Mouse (Mus musculus) forebrain, embryonic 10.5 days (tissue): ENCODE data around the gene Ilf2. TPM values are rescaled to one million over a fixed set of nuclear protein-coding genes. Genes with fewer than 3 reads are reported as not detected.

ENCODE experiments used
- DNase-seq: peaks from one replicate; pipeline ENCODE4 v3.0.0-alpha.2; 2017; ENCODE audit warnings: low spot score; ENCODE audit errors: extremely low spot score
- H3K27ac ChIP-seq: fragments of 300-500 bp; sonication (generic); 2 replicates; pipeline ENCODE4 v1.5.1; 2016; ENCODE audit warnings: mild to moderate bottlenecking
- H3K27me3 ChIP-seq: fragments of 300-500 bp; sonication (generic); 2 replicates; pipeline ENCODE4 v1.6.1; 2016; ENCODE audit warnings: mild to moderate bottlenecking; ENCODE audit not compliant: poor library complexity, severe bottlenecking
- H3K36me3 ChIP-seq: fragments of 300-500 bp; sonication (generic); replicated peaks from 2 replicates; pipeline ENCODE4 v1.6.1; 2016; ENCODE audit warnings: mild to moderate bottlenecking, moderate library complexity
- H3K4me1 ChIP-seq: fragments of 300-500 bp; sonication (generic); 2 replicates; pipeline ENCODE4 v1.6.1; 2016
- H3K4me3 ChIP-seq: fragments of 300-500 bp; sonication (generic); 2 replicates; pipeline ENCODE4 v1.5.1; 2016; ENCODE audit warnings: mild to moderate bottlenecking, moderate library complexity
- H3K9me3 ChIP-seq: fragments of 300-500 bp; sonication (generic); 2 replicates; pipeline ENCODE4 v1.6.1; 2016; ENCODE audit warnings: mild to moderate bottlenecking, moderate library complexity
- WGBS: fragments of 180-500 bp; shearing (Covaris S2); methylation state at CpG from one replicate; pipeline ENCODE4 v1.1.7; 2016; 5-methylcytosine and 5-hydroxymethylcytosine counted together
- polyA plus RNA-seq: library from polyadenylated mRNA; unstranded; fragments of >200 nt; fragmentation: Nextera tagmentation; extraction: Ambion mirVana; gene quantifications from 2 replicates; pipeline ENCODE4 v1.2.1, GENCODE M21; 2016

Gene Ilf2
- polyA plus RNA-seq, 1 experiment from 2014 or later, result 355 TPM

DNA sequence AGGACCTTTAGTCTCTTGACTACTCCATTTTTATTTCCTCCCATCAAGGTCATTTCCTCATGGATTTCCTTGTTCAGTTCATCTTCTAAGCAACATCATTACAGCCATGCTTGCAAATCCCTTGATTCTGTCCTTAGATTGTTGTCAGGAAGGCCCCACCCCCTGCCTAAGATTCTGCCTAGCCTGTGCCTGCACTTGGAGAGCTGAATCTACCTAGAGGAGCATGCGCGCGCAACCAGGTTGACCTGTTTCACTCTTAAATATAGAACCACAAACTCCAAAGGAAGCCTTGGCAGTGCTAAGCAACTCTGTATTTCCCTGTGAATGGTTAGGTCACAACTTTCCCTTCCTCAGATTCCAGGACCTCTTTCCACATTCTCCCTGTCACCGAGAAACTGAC is 41.8 kb downstream of the Ilf2 start:
- Histone ChIP-seq H3K4me3 (no peak overlapping the region), H3K36me3 (no peaks in the 10 kb centered on the region), H3K27me3 (peaks cover 34% of the 10 kb centered on the region), H3K9me3 (no peaks in the 10 kb centered on the region), H3K27ac (no peak overlapping the region), H3K4me1 (peaks cover 23% of the 10 kb centered on the region)
- 89% methylated on average over 4 of the region's 4 CpGs for WGBS
- DNase-seq, result no peak

DNA sequence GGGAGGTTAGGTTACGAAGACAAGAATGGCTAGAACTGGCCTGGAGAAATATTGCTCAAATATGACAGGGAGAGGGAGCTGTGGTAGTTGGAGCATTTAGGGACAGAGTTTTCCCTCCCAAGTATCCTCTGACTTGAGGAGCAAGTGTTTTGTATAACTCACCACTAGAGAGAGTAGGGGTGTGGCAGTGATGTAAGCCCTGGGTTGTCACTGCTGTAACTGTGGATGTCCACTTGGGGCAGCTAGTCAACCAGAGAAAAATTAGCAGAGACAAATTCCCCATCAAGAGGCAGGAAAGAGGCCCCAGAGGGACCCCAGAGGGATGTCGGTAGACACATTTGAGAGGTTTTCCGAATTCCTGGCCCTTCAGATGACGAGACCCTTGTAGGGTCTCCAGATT is 49.5 kb downstream of the Ilf2 start:
- H3K9me3 ChIP-seq, result no peaks in the 10 kb centered on the region

DNA sequence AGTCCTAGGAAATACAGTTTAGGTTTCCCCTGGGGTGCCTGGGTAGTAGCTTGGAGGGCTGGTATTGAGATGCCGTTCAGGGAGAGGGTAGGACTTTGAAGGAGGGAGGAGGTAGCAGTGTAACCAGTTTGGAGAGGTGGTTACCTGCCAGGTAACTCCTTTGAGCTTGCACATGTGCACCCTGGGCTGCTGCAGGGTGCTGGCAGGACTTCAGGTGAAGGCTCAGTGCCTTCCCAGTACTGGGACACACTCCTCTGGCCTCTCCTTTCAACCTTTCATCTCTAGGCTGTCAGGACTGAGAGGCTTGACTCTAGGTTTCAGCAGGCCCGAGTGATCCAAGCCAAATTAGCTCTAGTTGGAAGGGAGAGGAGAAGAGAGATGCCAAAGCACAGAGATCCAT is 50.1 kb downstream of the Ilf2 start:
- no peak overlapping the region for H3K4me3 ChIP-seq
- no peak overlapping the region for H3K27ac ChIP-seq
- no peaks in the 10 kb centered on the region for H3K36me3 ChIP-seq
- WGBS, result 77% methylated on average over 2 of the region's 2 CpGs
- H3K27me3 ChIP-seq, result no peaks in the 10 kb centered on the region
- no peaks in the 10 kb centered on the region for H3K4me1 ChIP-seq
- no peaks in the 10 kb centered on the region for H3K9me3 ChIP-seq
- DNase-seq, result no peak

More for the DNA sequence above, 49.5 kb downstream of the Ilf2 start:
- WGBS, result 67% methylated on average over 4 of the region's 4 CpGs
- no peak overlapping the region for H3K27ac ChIP-seq
- DNase-seq, result no peak
- no peaks in the 10 kb centered on the region for H3K36me3 ChIP-seq
- no peaks in the 10 kb centered on the region for H3K4me1 ChIP-seq
- H3K27me3 ChIP-seq, result no peaks in the 10 kb centered on the region
- H3K4me3 ChIP-seq, result no peak overlapping the region

DNA sequence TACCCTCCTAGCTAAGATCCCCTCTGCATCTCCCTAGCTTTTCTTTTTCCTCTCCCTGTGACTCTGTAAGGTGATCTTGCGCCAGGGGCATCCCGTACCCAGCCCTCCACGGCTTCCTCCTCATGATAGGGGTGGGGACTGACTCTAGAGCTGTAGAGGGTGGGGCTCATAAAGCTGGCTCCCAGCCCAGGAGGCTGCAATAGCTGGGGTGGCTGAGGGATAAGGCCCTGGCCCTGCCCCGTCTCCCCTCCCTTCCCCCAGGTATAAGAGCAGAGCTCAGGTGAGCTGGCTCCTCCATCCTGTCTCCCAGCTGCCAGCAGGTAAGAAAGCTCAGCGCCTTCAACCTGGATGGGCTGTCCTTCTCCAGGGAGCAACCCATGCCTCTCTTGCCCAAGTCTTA is 50.7 kb downstream of the Ilf2 start, which contains the start of gene S100a14:
S100a14 (plus strand) TSS at position 277 of the 400 bp plus-strand sequence.
- H3K27me3 ChIP-seq, result no peaks in the 10 kb centered on the region
- 77% methylated on average over 5 of the region's 5 CpGs for WGBS

DNA sequence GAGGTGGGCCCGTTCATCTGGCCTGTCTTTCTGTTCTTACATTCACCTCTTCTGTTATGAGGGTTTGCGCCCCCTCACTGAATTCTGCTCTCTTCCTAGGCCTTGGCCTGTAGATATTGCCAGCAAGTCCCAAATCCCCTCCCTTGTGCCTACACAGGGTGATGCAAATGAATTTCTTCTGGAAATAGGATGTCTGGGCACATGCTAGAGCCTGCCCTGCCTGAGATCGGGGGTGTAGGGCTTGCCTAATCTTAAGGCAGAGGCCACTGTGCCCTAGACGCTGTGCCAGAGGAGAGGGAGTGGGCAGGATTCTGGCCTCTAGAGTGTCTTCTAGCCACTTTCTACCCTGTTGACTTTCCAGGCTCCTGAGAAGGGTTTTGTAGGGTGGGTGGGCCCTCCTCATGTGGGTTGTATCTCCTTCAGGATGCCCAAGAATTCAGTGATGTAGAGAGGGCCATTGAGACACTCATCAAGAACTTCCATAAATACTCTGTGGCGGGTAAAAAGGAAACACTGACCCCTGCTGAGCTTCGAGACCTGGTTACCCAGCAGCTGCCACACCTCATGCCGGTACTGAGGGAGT is 51.5 kb downstream of the Ilf2 start:
- Histone ChIP-seq H3K27ac (no peak overlapping the region), H3K36me3 (no peaks in the 10 kb centered on the region), H3K4me1 (no peaks in the 10 kb centered on the region), H3K4me3 (no peak overlapping the region), H3K27me3 (no peaks in the 10 kb centered on the region), H3K9me3 (no peaks in the 10 kb centered on the region)
- WGBS, result 92% methylated on average over 7 of the region's 7 CpGs
- no peak for DNase-seq

More for the DNA sequence above, 50.7 kb downstream of the Ilf2 start, which contains the start of gene S100a14:
- Histone ChIP-seq H3K27ac (no peak within 1 kb of the TSS), H3K4me1 (no peaks in the 10 kb centered on the region), H3K4me3 (no peak within 1 kb of the TSS), H3K9me3 (no peaks in the 10 kb centered on the region), H3K36me3 (no peaks in the 10 kb centered on the region)
- no peak for DNase-seq

DNA sequence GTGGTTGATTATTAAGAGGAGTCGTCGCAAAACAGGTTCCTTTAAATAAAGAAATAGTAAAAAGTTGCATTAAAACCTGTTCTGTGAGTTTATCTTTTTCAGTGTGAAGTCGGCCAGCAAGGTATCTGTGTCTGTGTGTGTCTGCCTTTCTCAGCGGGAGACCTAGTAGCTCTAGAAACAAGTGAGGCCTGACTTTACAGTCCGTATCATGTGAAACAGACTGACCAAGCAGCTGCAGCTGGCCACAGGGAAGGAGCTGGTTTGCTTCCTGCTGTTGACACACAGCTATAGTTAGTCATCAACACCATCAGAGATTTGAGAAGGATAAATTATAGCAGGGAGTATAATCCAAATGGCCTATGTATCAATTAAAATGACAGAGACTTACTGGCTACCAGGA is 55.8 kb downstream of the Ilf2 start:
- DNase-seq, result no peak
- H3K27me3 ChIP-seq, result no peaks in the 10 kb centered on the region
- H3K9me3 ChIP-seq, result no peaks in the 10 kb centered on the region
- no peak overlapping the region for H3K27ac ChIP-seq
- 78% methylated on average over 5 of the region's 5 CpGs for WGBS
- no peaks in the 10 kb centered on the region for H3K36me3 ChIP-seq
- H3K4me3 ChIP-seq, result no peak overlapping the region
- no peaks in the 10 kb centered on the region for H3K4me1 ChIP-seq

DNA sequence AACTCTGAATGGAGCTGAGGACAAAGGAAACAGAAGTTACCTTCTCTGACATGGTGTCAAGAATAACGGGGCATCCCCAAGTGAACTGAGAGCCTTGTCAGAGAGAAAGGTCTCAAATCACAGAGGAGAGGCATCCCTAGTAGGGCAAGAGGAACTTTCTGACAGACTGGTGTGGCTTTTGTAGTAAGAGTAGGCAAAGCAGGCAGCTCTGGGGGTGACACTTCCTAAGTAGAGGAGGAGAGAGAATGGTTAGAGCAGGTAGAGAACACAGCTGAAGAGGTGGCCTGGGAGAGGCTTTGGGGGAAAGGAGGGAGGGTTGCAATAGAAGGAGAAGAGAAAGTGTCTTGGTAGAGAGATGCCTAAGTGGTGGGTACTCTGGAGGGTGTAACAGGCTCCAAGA is 59.5 kb downstream of the Ilf2 start:
- 86% methylated on average over 1 of the region's 1 CpGs for WGBS
- DNase-seq, result no peak
- H3K4me1 ChIP-seq, result peaks cover 3% of the 10 kb centered on the region; the same call in 1 of the 2 replicates

DNA sequence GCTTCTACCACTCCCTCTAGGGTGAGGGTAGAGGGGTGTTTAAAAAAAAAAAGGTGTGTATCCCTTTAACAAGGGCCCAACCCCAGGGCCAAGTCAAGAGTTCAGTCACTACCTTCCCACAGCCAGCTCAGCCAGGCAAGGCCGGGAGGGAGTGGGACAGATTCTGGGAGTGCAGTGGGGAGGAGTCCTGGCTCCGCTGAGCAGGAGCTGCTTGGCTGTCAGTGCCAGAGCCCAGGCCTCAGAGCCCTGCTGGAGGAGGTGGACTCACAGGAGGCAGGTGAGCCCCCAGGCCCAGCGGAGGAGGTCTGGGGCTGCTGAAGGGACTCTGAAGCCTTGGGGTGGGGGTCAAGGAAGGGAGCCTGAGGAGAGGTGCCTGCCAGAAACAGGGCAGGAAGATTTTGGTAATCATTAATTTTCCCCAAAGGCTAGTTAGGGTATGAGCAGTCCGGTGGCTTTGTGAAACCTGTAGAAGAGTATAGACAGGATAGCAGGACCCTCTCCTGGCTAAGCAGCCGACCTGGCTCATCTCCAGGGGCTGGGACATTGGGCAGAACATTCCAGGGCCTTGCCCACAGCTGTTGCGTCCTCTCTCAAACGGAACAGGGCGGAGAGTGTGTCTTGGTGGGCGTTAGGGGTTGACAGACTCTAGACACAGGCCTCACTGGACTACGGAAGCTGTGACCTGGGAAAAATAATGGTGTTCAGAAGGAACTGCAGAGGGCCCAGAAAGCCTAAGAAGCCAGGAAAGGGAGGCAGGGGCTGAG is 61.4 kb downstream of the Ilf2 start, which contains the start of gene S100a16:
S100a16 (plus strand) TSS at position 114 of the 764 bp plus-strand sequence.
- 43% methylated on average over 10 of the region's 10 CpGs for WGBS
- Histone ChIP-seq H3K4me1 (peaks cover 17% of the 10 kb centered on the region), H3K36me3 (no peaks in the 10 kb centered on the region), H3K27me3 (no peaks in the 10 kb centered on the region; the same call in 1 of the 2 replicates), H3K9me3 (no peaks in the 10 kb centered on the region), H3K4me3 (no peak within 1 kb of the TSS), H3K27ac (no peak within 1 kb of the TSS)
- DNase-seq, result no peak

More for the DNA sequence above, 59.5 kb downstream of the Ilf2 start:
- Histone ChIP-seq H3K36me3 (no peaks in the 10 kb centered on the region), H3K27ac (no peak overlapping the region), H3K4me3 (no peak overlapping the region), H3K9me3 (no peaks in the 10 kb centered on the region), H3K27me3 (no peaks in the 10 kb centered on the region; the same call in 1 of the 2 replicates)

DNA sequence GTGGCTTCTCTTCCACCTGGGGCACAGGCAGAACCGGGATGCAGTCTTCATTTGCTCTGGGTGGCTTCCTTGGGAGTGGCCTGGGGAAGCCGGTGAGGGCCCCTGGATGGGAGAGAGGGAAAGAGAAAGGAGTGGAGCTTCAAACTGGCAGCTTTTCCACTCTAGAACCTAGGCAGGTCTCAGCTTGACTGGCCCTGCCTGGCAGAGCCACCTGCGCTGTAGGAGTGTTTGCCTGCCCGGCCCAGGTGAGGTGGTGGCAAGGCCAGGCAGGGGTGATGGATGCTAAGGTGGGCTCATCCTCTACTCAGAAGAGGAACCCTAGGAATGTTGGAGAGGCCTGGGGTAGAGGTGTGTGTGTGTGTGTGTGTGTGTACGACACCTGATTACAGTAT is 62.0 kb downstream of the Ilf2 start:
- Histone ChIP-seq H3K36me3 (no peaks in the 10 kb centered on the region), H3K4me1 (peaks cover 23% of the 10 kb centered on the region), H3K9me3 (no peaks in the 10 kb centered on the region), H3K4me3 (no peak overlapping the region), H3K27me3 (no peaks in the 10 kb centered on the region; the same call in 1 of the 2 replicates), H3K27ac (no peak overlapping the region)
- WGBS, result 87% methylated on average over 5 of the region's 5 CpGs
- no peak for DNase-seq

Other genes starting within 250 kb of the Ilf2 start
- 89.4 and 96.6 TPM in 2 replicates for gene Jtb, start 244.5 kb upstream of the Ilf2 start, polyA plus RNA-seq
- 4.5 and 5.8 TPM in 2 replicates for gene Creb3l4, start 232.6 kb upstream of the Ilf2 start, polyA plus RNA-seq
- gene Slc39a1, start 228.0 kb upstream of the Ilf2 start, polyA plus RNA-seq, result 69.6 and 75.4 TPM in 2 replicates
- gene Crtc2, start 222.0 kb upstream of the Ilf2 start, polyA plus RNA-seq, result 21.3 and 26.4 TPM in 2 replicates
- gene Dennd4b, start 210.9 kb upstream of the Ilf2 start, polyA plus RNA-seq, result 7.0 and 7.2 TPM in 2 replicates
- 12.4 and 14.4 TPM in 2 replicates for gene Gatad2b, start 182.9 kb upstream of the Ilf2 start, polyA plus RNA-seq
- gene Slc27a3, start 86.2 kb upstream of the Ilf2 start, polyA plus RNA-seq, result 18.8 and 20.9 TPM in 2 replicates
- 40.9 and 41.9 TPM in 2 replicates for gene Ints3, start 42.5 kb upstream of the Ilf2 start, polyA plus RNA-seq
- gene Npr1, start 10.3 kb upstream of the Ilf2 start, polyA plus RNA-seq, result 2.0 and 2.3 TPM in 2 replicates
- gene Snapin, start 14.9 kb downstream of the Ilf2 start, polyA plus RNA-seq, result 58.9 and 59.6 TPM in 2 replicates
- 176 and 192 TPM in 2 replicates for gene Chtop, start 33.4 kb downstream of the Ilf2 start, polyA plus RNA-seq
- gene S100a1, start 38.3 kb downstream of the Ilf2 start, polyA plus RNA-seq, result 4.4 and 7.9 TPM in 2 replicates
- 7.8 and 8.2 TPM in 2 replicates for gene S100a13, start 38.3 kb downstream of the Ilf2 start, polyA plus RNA-seq
- gene S100a14, start 50.7 kb downstream of the Ilf2 start, polyA plus RNA-seq, result not detected in 2 replicates
- gene S100a16, start 61.1 kb downstream of the Ilf2 start, polyA plus RNA-seq, result 25.8 and 26.5 TPM in 2 replicates
- gene S100a3, start 84.5 kb downstream of the Ilf2 start, polyA plus RNA-seq, result not detected in 2 replicates
- gene S100a2, start 114.1 kb downstream of the Ilf2 start, polyA plus RNA-seq, result not detected in 2 replicates
- gene Gm42674, start 125.8 kb downstream of the Ilf2 start, polyA plus RNA-seq, result not detected in 2 replicates
- gene S100a4, start 127.6 kb downstream of the Ilf2 start, polyA plus RNA-seq, result 0.47 TPM in 1 of 2 replicates, not detected in the other
- not detected in 2 replicates for gene S100a5, start 132.4 kb downstream of the Ilf2 start, polyA plus RNA-seq
- gene S100a6, start 136.8 kb downstream of the Ilf2 start, polyA plus RNA-seq, result 22.4 and 23.2 TPM in 2 replicates
- not detected in 2 replicates for gene S100a7a, start 177.9 kb downstream of the Ilf2 start, polyA plus RNA-seq
- gene S100a8, start 192.9 kb downstream of the Ilf2 start, polyA plus RNA-seq, result 0.33 TPM in 1 of 2 replicates, not detected in the other
- gene S100a9, start 219.6 kb downstream of the Ilf2 start, polyA plus RNA-seq, result not detected in 2 replicates